Mouse (Mus musculus) CH12.LX (cell line): ENCODE data around the gene Espn.

Experiments used
- BHLHE40 ChIP-seq: IDR thresholded peaks from 2 replicates; pipeline ENCODE4 v1.6.1; 2011; ENCODE audit warnings: mild to moderate bottlenecking, low read depth, low read length, improper control_type of control experiment
- HCFC1 ChIP-seq: IDR thresholded peaks from 2 replicates; pipeline ENCODE4 v1.6.1; 2012; ENCODE audit warnings: low read depth, mild to moderate bottlenecking, inconsistent platforms, low read length, improper control_type of control experiment
- MEF2A ChIP-seq: IDR thresholded peaks from 2 replicates; pipeline ENCODE4 v1.6.1; 2014; ENCODE audit warnings: low read depth, mild to moderate bottlenecking, inconsistent platforms, low read length, improper control_type of control experiment, borderline replicate concordance
- NELFE ChIP-seq: IDR thresholded peaks from 2 replicates; pipeline ENCODE4 v1.6.1; 2011; ENCODE audit warnings: low read depth, low read length, improper control_type of control experiment

- no peak for TF ChIP-seq NELFE
- no peak for TF ChIP-seq BHLHE40
- no peak for TF ChIP-seq HCFC1
- no peak for TF ChIP-seq MEF2A
These were observed 13.1 kb upstream of the Espn start for GRCm38 (mm10) chr4:152165036-152165931.
